Comparison of ENCODE assay signal across 10 mouse cellular contexts in the genomic region with DNA sequence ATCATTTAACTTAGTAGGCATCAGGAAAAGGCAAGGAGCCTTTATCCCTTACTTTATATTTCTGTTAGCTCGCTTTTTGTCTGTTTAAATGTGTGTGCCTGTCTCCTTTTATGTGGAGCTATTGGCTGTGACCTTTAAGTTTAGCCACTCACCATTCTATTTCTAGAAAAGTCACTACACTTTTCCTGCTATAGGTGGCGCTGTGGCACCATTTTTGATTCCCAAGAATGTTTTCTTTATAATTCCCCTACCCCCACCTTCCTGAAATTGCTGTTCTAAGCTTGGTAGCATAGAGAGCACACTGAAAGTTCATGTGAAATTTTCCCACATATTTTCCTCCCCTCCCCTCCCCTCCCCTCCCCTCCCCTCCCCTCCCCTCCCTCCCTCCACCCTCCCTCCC. TPM values are rescaled to one million over a fixed set of nuclear protein-coding genes. Genes with fewer than 3 reads are reported as not detected.
DNase-seq lines count a peak whose midpoint lies in the region; ATAC-seq and TF ChIP-seq lines count a peak whose summit lies in the region.
"Had no signal": no experiment of that assay in that cellular context is flagged by ENCODE, and none has a peak within 500 bp of the region (broad histone marks: within the 10 kb centered on the region; RNA-seq: fewer than 3 reads in every experiment).

No protein-coding gene starts in this region.

- TF ChIP-seq EP300 in CH12.LX (IDR thresholded peaks at IDR 0.05; ENCODE audit: low read length) = no peak

- peaks cover 71% of the 10 kb centered on the region for H3K36me3 ChIP-seq in intestine, embryonic 14.5 days (ENCODE audit: control insufficient read depth, insufficient read depth, low read length)
- H3K36me3 ChIP-seq in intestine, embryonic 16.5 days (ENCODE audit: control insufficient read depth, insufficient read depth, low read length) = peaks cover 5% of the 10 kb centered on the region; the same call in 1 of the 2 replicates
- H3K36me3 ChIP-seq in CH12.LX (replicated peaks in 1 of 2; ENCODE audit: control insufficient read depth in 1 of 2, insufficient read depth in 1 of 2, low read length in 1 of 2) = peaks cover 50 to 77% of the 10 kb centered on the region in 2 experiments
- H3K36me3 ChIP-seq in embryonic facial prominence, embryonic 11.5 days (replicated peaks; ENCODE audit: control insufficient read depth, insufficient read depth, low read depth, low read length) = peaks cover 2% of the 10 kb centered on the region

- no peak for TF ChIP-seq POLR2A in CH12.LX (IDR thresholded peaks at IDR 0.05; ENCODE audit: low read depth, low read length)

- in situ Hi-C loops in CH12.LX (cut with MboI; ENCODE audit: low pct_ligation_motif_present, low pct_unique_long_range_greater_than_20kb, low sequenced_read_pairs) = no loop called here

- H3K4me1 ChIP-seq in intestine, embryonic 14.5 days (replicated peaks; ENCODE audit: control insufficient read depth, insufficient read depth, low read length) = no peaks in the 10 kb centered on the region
- no peaks in the 10 kb centered on the region for H3K4me1 ChIP-seq in intestine, embryonic 16.5 days (ENCODE audit: control insufficient read depth, insufficient read depth, low read length)
- no peaks in the 10 kb centered on the region for H3K4me1 ChIP-seq in CH12.LX (ENCODE audit: control insufficient read depth in 1 of 2, insufficient read depth in 2 of 2)
- H3K4me1 ChIP-seq in embryonic facial prominence, embryonic 11.5 days (ENCODE audit: control insufficient read depth, insufficient read depth, low read length) = no peaks in the 10 kb centered on the region
- H3K4me1 ChIP-seq: embryonic facial prominence, embryonic 12.5 days; limb, embryonic 13.5 days had no signal

- peak; percentile 49 for TF ChIP-seq RAD21 in CH12.LX (IDR thresholded peaks at IDR 0.05; ENCODE audit: low read depth, low read length)

- H3K79me2 ChIP-seq in CH12.LX (replicated peaks; ENCODE audit: control insufficient read depth, extremely low read depth, insufficient read depth, poor library complexity, severe bottlenecking) = no peaks in the 10 kb centered on the region

- TF ChIP-seq CTCF in CH12.LX (conservative IDR thresholded peaks at IDR 0.05 in 1 of 2, IDR thresholded peaks at IDR 0.05 in 1 of 2; ENCODE audit: low read depth in 2 of 2, low read length in 2 of 2) = peak; percentile 41 to 70

- DNase-seq in intestine, embryonic 14.5 days (ENCODE audit: low spot score) = peak; percentile 73
- peak; percentile 54 for DNase-seq in CH12.LX (ENCODE audit: extremely low read depth)
- peak; percentile 39 for DNase-seq in adrenal gland, adult 2 months
- DNase-seq in embryonic facial prominence, embryonic 11.5 days (ENCODE audit: low spot score) = peak; percentile 88
- DNase-seq in kidney, postnatal 10 days = peak; percentile 77
- no peak for DNase-seq in spleen, adult 12 weeks (ENCODE audit: low spot score)

- H3K9ac ChIP-seq in intestine, embryonic 14.5 days (ENCODE audit: low read length) = no peak overlapping the region
- no peak overlapping the region for H3K9ac ChIP-seq in intestine, embryonic 16.5 days (ENCODE audit: low read depth, low read length)
- no peak overlapping the region for H3K9ac ChIP-seq in CH12.LX (ENCODE audit: insufficient read depth, low read depth)
- H3K9ac ChIP-seq in embryonic facial prominence, embryonic 11.5 days (replicated peaks; ENCODE audit: low read length) = no peak overlapping the region
- H3K9ac ChIP-seq: embryonic facial prominence, embryonic 12.5 days; limb, embryonic 13.5 days had no signal

- dilution Hi-C loops in CH12.LX (cut with MboI; ENCODE audit: extremely low pct_ligation_motif_present, extremely low pct_unique_long_range_greater_than_20kb, low sequenced_read_pairs) = no loop called here

- 26% methylated on average over 2 of the region's 2 CpGs for WGBS in intestine, embryonic 14.5 days
- WGBS in intestine, embryonic 16.5 days = 29% methylated on average over 2 of the region's 2 CpGs
- 14% methylated on average over 2 of the region's 2 CpGs for WGBS in embryonic facial prominence, embryonic 11.5 days

- no peaks in the 10 kb centered on the region for H3K27me3 ChIP-seq in intestine, embryonic 14.5 days (replicated peaks; ENCODE audit: control insufficient read depth, insufficient read depth, low read length)
- H3K27me3 ChIP-seq in intestine, embryonic 16.5 days (replicated peaks; ENCODE audit: control insufficient read depth, insufficient read depth, low read length) = no peaks in the 10 kb centered on the region
- H3K27me3 ChIP-seq in CH12.LX (replicated peaks) = no peaks in the 10 kb centered on the region
- no peaks in the 10 kb centered on the region for H3K27me3 ChIP-seq in embryonic facial prominence, embryonic 11.5 days (ENCODE audit: control insufficient read depth, insufficient read depth, low read length)
- H3K27me3 ChIP-seq: embryonic facial prominence, embryonic 12.5 days; limb, embryonic 13.5 days had no signal

- H3K4me3 ChIP-seq in intestine, embryonic 14.5 days (ENCODE audit: low read depth, low read length) = no peak overlapping the region
- no peak overlapping the region for H3K4me3 ChIP-seq in intestine, embryonic 16.5 days (ENCODE audit: low read length)
- no peak overlapping the region for H3K4me3 ChIP-seq in CH12.LX (replicated peaks in 1 of 3; ENCODE audit: low read depth in 2 of 3, low read length in 2 of 3, poor library complexity in 1 of 3)
- H3K4me3 ChIP-seq in embryonic facial prominence, embryonic 11.5 days (ENCODE audit: low read depth, low read length) = no peak overlapping the region
- H3K4me3 ChIP-seq: embryonic facial prominence, embryonic 12.5 days; limb, embryonic 13.5 days had no signal

- no peaks in the 10 kb centered on the region for H3K9me3 ChIP-seq in intestine, embryonic 14.5 days (ENCODE audit: control insufficient read depth, low read length)
- no peaks in the 10 kb centered on the region for H3K9me3 ChIP-seq in intestine, embryonic 16.5 days (ENCODE audit: control insufficient read depth, low read length)
- no peaks in the 10 kb centered on the region for H3K9me3 ChIP-seq in CH12.LX (replicated peaks; ENCODE audit: low read length)
- no peaks in the 10 kb centered on the region for H3K9me3 ChIP-seq in embryonic facial prominence, embryonic 11.5 days (replicated peaks; ENCODE audit: control insufficient read depth, low read length)
- H3K9me3 ChIP-seq: embryonic facial prominence, embryonic 12.5 days; limb, embryonic 13.5 days had no signal

- H3K27ac ChIP-seq in intestine, embryonic 14.5 days (ENCODE audit: low read depth) = no peak overlapping the region
- no peak overlapping the region for H3K27ac ChIP-seq in intestine, embryonic 16.5 days (ENCODE audit: low read length)
- no peak overlapping the region for H3K27ac ChIP-seq in CH12.LX (ENCODE audit: insufficient read depth, low read depth)
- no peak overlapping the region for H3K27ac ChIP-seq in embryonic facial prominence, embryonic 11.5 days (replicated peaks; ENCODE audit: low read depth, low read length)
- H3K27ac ChIP-seq: embryonic facial prominence, embryonic 12.5 days; limb, embryonic 13.5 days had no signal

- H3K4me2 ChIP-seq in intestine, embryonic 14.5 days (ENCODE audit: low read length) = no peak overlapping the region
- H3K4me2 ChIP-seq in intestine, embryonic 16.5 days (ENCODE audit: low read depth, low read length) = no peak overlapping the region
- no peak overlapping the region for H3K4me2 ChIP-seq in CH12.LX (ENCODE audit: insufficient read depth, low read depth, poor library complexity, severe bottlenecking)
- H3K4me2 ChIP-seq in embryonic facial prominence, embryonic 11.5 days (ENCODE audit: low read depth, low read length) = no peak overlapping the region
- H3K4me2 ChIP-seq: embryonic facial prominence, embryonic 12.5 days; limb, embryonic 13.5 days had no signal

- ATAC-seq in intestine, embryonic 14.5 days (replicated peaks; ENCODE audit: low FRiP score, low TSS enrichment, low read depth) = no peak; the same call in 1 of the 2 replicates
- ATAC-seq in intestine, embryonic 16.5 days = no peak
- ATAC-seq in embryonic facial prominence, embryonic 11.5 days (replicated peaks; ENCODE audit: insufficient number of reproducible peaks, low FRiP score, low TSS enrichment, low read depth) = 0 out of 2 replicates have a peak, but pooled peaks have one; percentile 39
- ATAC-seq in megakaryocyte, adult 5-6 weeks (ENCODE audit: poor library complexity, severe bottlenecking) = peak; percentile 66

TF ChIP-seq in CH12.LX, 34 proteins besides CTCF, POLR2A, EP300 and RAD21 (continues in another document):
- TF ChIP-seq HCFC1 (IDR thresholded peaks at IDR 0.05; ENCODE audit: low read depth, low read length) = no peak
- 0 out of 2 replicates have a peak, but pooled peaks have one; percentile 36 for TF ChIP-seq MEF2A (IDR thresholded peaks at IDR 0.05; ENCODE audit: borderline replicate concordance, low read depth, low read length)
- no peak for TF ChIP-seq MAZ (IDR thresholded peaks at IDR 0.05; ENCODE audit: low read depth, low read length)
- TF ChIP-seq NRF1 (IDR thresholded peaks at IDR 0.05; ENCODE audit: low read depth, low read length) = no peak
- TF ChIP-seq CHD2 (IDR thresholded peaks at IDR 0.05; ENCODE audit: low read length) = no peak
- no peak for TF ChIP-seq MAX (IDR thresholded peaks at IDR 0.05; ENCODE audit: low read length)
- no peak for TF ChIP-seq RCOR1 (conservative IDR thresholded peaks at IDR 0.05; ENCODE audit: low read depth, low read length)
- TF ChIP-seq GABPA (IDR thresholded peaks at IDR 0.05; ENCODE audit: insufficient replicate concordance, low read depth, low read length) = no peak
- no peak for TF ChIP-seq SIN3A (IDR thresholded peaks at IDR 0.05; ENCODE audit: low read length)
- TF ChIP-seq ELF1 (IDR thresholded peaks at IDR 0.05; ENCODE audit: low read depth, low read length) = no peak
- no peak for TF ChIP-seq BHLHE40 (IDR thresholded peaks at IDR 0.05; ENCODE audit: low read depth, low read length)
- no peak for TF ChIP-seq JUN (IDR thresholded peaks at IDR 0.05; ENCODE audit: insufficient read depth, low read depth, low read length)
- TF ChIP-seq CHD1 (IDR thresholded peaks at IDR 0.05; ENCODE audit: low read depth, low read length) = no peak
- TF ChIP-seq JUND (conservative IDR thresholded peaks at IDR 0.05; ENCODE audit: low read depth, low read length) = no peak
- no peak for TF ChIP-seq MXI1 (IDR thresholded peaks at IDR 0.05; ENCODE audit: low read depth, low read length)

RNA-seq across cellular contexts. Expression of gene Mrc2, which starts 22.3 kb away (rescaled TPM):
- polyA plus RNA-seq in intestine, embryonic 14.5 days (2014; fragmentation: Nextera tagmentation; extraction: Ambion mirVana) = 8.7 and 8.8 TPM in 2 replicates
- 6.8 and 6.9 TPM in 2 replicates for polyA plus RNA-seq in intestine, embryonic 16.5 days (2015; fragmentation: Nextera tagmentation; extraction: Ambion mirVana)
- total RNA-seq in CH12.LX (2012; rRNA removed) = under 0.01 and 0.25 TPM in 2 replicates
- 0.04 and 0.09 TPM in 2 replicates for total RNA-seq in CH12.LX (2014; rRNA removed)
- polyA plus RNA-seq in CH12.LX (2012; ENCODE audit: insufficient read length, low read depth) = 0.10 and 0.19 TPM in 2 replicates
- 10 to 100 TPM; 17.0 to 24.9 TPM for total RNA-seq in adrenal gland, adult 2 months (2021)
- polyA plus RNA-seq in adrenal gland, adult 2 months (2012; rRNA removed) = 30.2 and 35.7 TPM in 2 replicates
- 9.5 and 10.2 TPM in 2 replicates for polyA plus RNA-seq in embryonic facial prominence, embryonic 11.5 days (2014; fragmentation: Nextera tagmentation; extraction: Ambion mirVana)
- total RNA-seq in megakaryocyte, adult 5-6 weeks (2015) = not detected in 2 replicates
- 0.11 TPM in 1 of 2 replicates, not detected in the other for total RNA-seq in megakaryocyte, adult 5-6 weeks (2017)

Comparison
In these comparisons a context has a peak if more than half of its experiments do, and no peak if none do; other contexts are left out.
1. ATAC-seq: peak in embryonic facial prominence, embryonic 11.5 days (single experiment) and megakaryocyte, adult 5-6 weeks (single experiment); none in intestine, embryonic 14.5 days (single experiment) and intestine, embryonic 16.5 days (single experiment).